Mouse (Mus musculus): Measurements from ENCODE around the gene 1600014C23Rik.

DNA sequence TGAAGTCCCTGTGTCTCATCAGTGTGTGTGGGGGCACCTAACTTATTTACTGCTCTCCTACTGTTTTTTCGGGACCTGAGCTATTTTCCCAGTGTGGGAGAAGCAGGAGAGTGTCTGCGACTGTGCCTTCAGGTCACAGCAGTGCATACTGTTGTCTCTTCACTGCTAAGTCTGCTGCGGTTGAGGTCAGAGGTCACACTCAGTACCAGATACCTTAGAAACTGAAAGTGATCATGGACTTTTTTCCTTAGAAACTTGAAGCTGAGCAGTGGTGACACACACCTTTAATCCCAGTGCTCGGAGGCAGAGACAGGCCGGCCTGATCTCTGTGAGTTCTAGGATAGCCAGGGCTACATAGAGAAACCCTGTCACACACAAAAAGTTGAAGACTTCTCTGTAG lies 41.5 kb downstream of the 1600014C23Rik start:
- TF ChIP-seq CTCF (IDR thresholded peaks at IDR 0.05; ENCODE audit: low read depth, low read length) (no peak), POLR2A (IDR thresholded peaks at IDR 0.05; ENCODE audit: insufficient read depth, low read length) (no peak), EP300 (IDR thresholded peaks at IDR 0.05; ENCODE audit: insufficient read depth, low read depth, low read length) (no peak)

Data from ES-Bruce4 (cell line).